Mouse (Mus musculus): ENCODE results near the gene Elob. TPM values are rescaled to one million over a fixed set of nuclear protein-coding genes. Genes with fewer than 3 reads are reported as not detected.
A peak's percentile ranks its signal among the peaks of the same experiment; 100 is the strongest.

Gene Elob
- polyA plus RNA-seq, 1 experiment from 2014 or later = 1,257 TPM

- Histone ChIP-seq H3K4me1 (replicated peaks) (peaks cover 24% of the 10 kb centered on the region), H3K9ac (no peak overlapping the region), H3K27me3 (no peaks in the 10 kb centered on the region), H3K4me3 (no peak overlapping the region), H3K27ac (replicated peaks) (no peak overlapping the region), H3K4me2 (no peak overlapping the region), H3K36me3 (0 out of 2 replicates have a peak, but pooled peaks cover 3% of the 10 kb centered on the region), H3K9me3 (no peaks in the 10 kb centered on the region)
- 97% methylated on average over 8 of the region's 8 CpGs for WGBS
- ATAC-seq (ENCODE audit: low FRiP score, low read depth) = no peak
Observed at GRCm38 (mm10) chr17:23795323-23795722, 33.6 kb downstream of the Elob start.

DNA sequence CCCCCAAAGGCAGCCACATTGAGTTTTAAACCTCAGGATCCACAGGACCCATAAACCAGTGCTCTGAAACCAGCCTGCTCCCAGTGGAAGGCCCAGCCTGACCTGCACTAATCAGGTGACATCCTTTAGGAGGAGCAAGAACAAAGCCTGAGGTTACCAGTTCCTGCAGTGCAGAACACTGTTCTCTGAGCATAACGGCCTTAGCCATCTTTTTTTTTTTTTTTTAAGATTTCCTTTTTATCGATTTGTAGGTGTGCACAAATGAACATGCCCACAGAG, 37.9 kb downstream of the Elob start:
- 48% methylated on average over 2 of the region's 2 CpGs for WGBS
- Histone ChIP-seq H3K9ac (peak overlapping the region; percentile 77), H3K4me2 (peak overlapping the region; percentile 75), H3K27me3 (no peaks in the 10 kb centered on the region), H3K27ac (replicated peaks) (peak overlapping the region; percentile 92), H3K9me3 (no peaks in the 10 kb centered on the region), H3K4me3 (peak overlapping the region; percentile 47), H3K36me3 (no peaks in the 10 kb centered on the region), H3K4me1 (replicated peaks) (peaks cover 37% of the 10 kb centered on the region)
- no peak for ATAC-seq (ENCODE audit: low FRiP score, low read depth)

DNA sequence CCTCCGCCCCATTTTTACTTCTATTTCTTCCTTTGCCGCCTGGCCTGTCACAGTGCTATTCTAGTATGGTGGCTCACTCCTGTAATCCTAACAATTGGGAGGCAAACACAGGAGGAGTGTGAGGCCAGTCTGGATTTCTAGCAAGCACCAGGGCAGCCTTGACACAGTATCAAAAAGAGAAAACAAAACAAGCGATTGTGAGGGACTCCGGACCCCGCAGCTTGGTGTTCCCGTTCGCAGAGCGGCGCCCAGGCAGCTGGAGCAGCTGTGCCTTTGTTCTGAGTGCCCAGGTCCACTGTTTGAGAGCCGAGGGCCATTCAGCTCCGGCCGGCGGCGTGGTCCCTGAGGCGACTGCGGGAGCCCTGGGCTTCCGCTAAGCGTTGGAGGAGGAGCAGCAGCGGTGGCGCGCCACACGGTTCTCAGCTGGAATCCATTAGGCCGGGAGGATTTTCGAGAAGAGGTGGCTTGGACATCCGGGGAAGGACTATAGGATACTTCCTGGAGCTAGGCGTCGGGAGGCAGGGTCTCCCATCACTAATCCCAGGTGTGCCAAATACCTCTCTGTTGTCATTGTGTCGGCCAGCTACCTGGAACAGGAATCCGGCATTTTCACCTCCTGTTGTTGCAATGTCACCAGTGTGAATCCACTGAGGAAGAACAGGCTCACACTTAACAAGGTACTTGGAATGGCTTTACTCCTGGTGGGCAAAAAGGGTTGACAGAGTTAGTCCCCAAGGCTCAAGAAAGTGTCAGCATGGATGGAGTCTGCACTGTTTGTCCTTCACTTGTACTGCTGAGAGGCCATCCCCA, 38.5 kb downstream of the Elob start, which contains the start of gene Srrm2:
Srrm2 (plus strand) TSS at position 264 of the 810 bp plus-strand sequence.
- Histone ChIP-seq H3K27me3 (no peaks in the 10 kb centered on the region), H3K9ac (peak within 1 kb of the TSS; percentile 77), H3K4me3 (peak within 1 kb of the TSS; percentile 47), H3K4me1 (replicated peaks) (peaks cover 37% of the 10 kb centered on the region), H3K36me3 (no peaks in the 10 kb centered on the region), H3K9me3 (no peaks in the 10 kb centered on the region), H3K4me2 (peak within 1 kb of the TSS; percentile 75), H3K27ac (replicated peaks) (peak within 1 kb of the TSS; percentile 92)
- WGBS = 2% methylated on average over 29 of the region's 29 CpGs
- ATAC-seq (ENCODE audit: low FRiP score, low read depth) = peak; percentile 13; the same call in 1 of the 2 replicates

DNA sequence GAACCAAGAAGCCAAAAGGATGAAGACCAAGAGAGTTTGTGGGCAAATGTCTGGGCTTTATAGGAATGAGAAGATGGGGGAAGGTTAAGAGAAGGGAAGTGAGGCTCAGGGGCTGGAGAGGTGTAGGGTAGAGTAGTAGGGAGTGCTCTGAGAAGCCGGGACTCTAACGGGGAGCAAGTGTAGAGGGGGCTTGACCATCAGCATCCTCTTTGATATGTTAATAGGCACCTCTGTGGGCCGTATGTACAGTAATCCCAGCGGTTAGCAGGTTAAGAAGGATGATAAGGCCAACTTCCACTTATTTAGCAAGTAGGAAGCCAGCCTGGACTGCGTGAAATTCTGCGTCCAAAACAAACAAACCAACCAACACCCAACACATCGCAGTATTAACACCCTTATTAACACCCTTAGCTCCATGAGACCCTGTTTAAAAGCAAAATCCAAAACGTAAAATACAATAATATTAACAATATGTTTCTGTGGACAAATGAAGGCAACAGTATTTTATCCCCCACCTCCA, 39.1 kb downstream of the Elob start:
- H3K27ac ChIP-seq (replicated peaks) = peak overlapping the region; percentile 92
- peaks cover 44% of the 10 kb centered on the region for H3K4me1 ChIP-seq (replicated peaks)
- peak overlapping the region; percentile 47 for H3K4me3 ChIP-seq
- H3K9ac ChIP-seq = peak overlapping the region; percentile 77
- peak overlapping the region; percentile 75 for H3K4me2 ChIP-seq
- WGBS = 15% methylated on average over 8 of the region's 8 CpGs
- H3K27me3 ChIP-seq = no peaks in the 10 kb centered on the region
- H3K9me3 ChIP-seq = no peaks in the 10 kb centered on the region
- no peak for ATAC-seq (ENCODE audit: low FRiP score, low read depth)
- H3K36me3 ChIP-seq = no peaks in the 10 kb centered on the region

- peaks cover 44% of the 10 kb centered on the region for H3K4me1 ChIP-seq (replicated peaks)
- WGBS = 93% methylated on average over 4 of the region's 4 CpGs
- no peaks in the 10 kb centered on the region for H3K27me3 ChIP-seq
- no peak for ATAC-seq (ENCODE audit: low FRiP score, low read depth)
- no peak overlapping the region for H3K4me2 ChIP-seq
- H3K9me3 ChIP-seq = no peaks in the 10 kb centered on the region
- H3K4me3 ChIP-seq = no peak overlapping the region
- no peak overlapping the region for H3K9ac ChIP-seq
- H3K36me3 ChIP-seq = no peaks in the 10 kb centered on the region
- H3K27ac ChIP-seq (replicated peaks) = no peak overlapping the region
Observed at GRCm38 (mm10) chr17:23788973-23789372, 40.0 kb downstream of the Elob start.

DNA sequence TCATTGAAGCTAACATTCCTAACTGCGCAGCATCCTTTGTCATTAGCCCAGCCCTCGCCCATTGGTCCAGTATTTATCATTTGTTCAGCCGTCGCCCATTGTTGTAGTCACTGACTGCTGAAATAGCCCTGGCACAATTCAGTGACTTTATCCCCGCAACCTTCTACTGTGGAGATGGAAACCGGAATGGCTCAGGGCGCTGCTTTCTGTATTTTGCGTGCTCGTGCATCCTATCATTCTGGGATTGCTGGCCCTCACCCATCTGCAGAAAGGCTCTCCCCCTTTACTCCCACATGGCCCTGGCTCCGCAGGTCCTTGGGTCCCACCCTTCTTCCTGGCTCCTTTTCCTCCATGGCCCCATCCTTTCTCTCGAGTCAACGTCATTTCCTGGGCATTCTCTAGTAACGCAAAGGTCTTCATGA, 42.4 kb downstream of the Elob start:
- peak; percentile 74 for ATAC-seq (ENCODE audit: low FRiP score, low read depth)
- no peaks in the 10 kb centered on the region for H3K36me3 ChIP-seq
- H3K27ac ChIP-seq (replicated peaks) = peak overlapping the region; percentile 95
- peak overlapping the region; percentile 82 for H3K9ac ChIP-seq
- no peaks in the 10 kb centered on the region for H3K27me3 ChIP-seq
- no peaks in the 10 kb centered on the region for H3K9me3 ChIP-seq
- H3K4me2 ChIP-seq = peak overlapping the region; percentile 75
- peaks cover 31% of the 10 kb centered on the region for H3K4me1 ChIP-seq (replicated peaks)
- H3K4me3 ChIP-seq = peak overlapping the region; percentile 77
- 7% methylated on average over 13 of the region's 13 CpGs for WGBS

- 2% methylated on average over 43 of the region's 43 CpGs for WGBS
- Histone ChIP-seq H3K4me2 (peak within 1 kb of the TSS; percentile 75), H3K9ac (peak within 1 kb of the TSS; percentile 82), H3K36me3 (no peaks in the 10 kb centered on the region), H3K9me3 (no peaks in the 10 kb centered on the region), H3K4me1 (replicated peaks) (peaks cover 25% of the 10 kb centered on the region), H3K27ac (replicated peaks) (peak within 1 kb of the TSS; percentile 95), H3K27me3 (no peaks in the 10 kb centered on the region), H3K4me3 (peak within 1 kb of the TSS; percentile 77)
- peak; percentile 93 for ATAC-seq (ENCODE audit: low FRiP score, low read depth)
Observed at GRCm38 (mm10) chr17:23785561-23786471, 43.1 kb downstream of the Elob start, which contains the start of gene Flywch2. Gene Flywch2 (minus strand): TSS chr17:23786081.

- no peak for ATAC-seq (ENCODE audit: low FRiP score, low read depth)
Observed at GRCm38 (mm10) chr17:23783352-23783751, 45.6 kb downstream of the Elob start.

DNA sequence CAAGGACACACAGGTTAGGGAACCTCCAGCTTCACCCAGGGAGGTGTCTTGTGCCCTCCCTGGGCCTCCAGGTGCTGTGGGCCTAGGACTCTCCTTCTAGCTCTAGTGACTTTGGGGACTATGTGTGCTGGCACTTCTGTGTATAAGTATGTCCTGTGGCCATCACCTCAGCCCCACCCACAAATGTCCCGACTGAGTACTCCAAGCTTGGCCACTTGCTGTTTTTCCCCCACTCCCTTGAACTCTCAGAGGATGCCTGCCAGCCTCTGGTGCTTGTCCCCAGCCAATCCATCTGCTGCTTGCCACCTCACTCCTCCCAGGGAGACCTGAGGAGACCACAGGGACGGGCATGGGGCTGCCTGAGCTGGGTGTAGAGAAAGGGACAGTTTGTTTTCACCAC, 50.5 kb downstream of the Elob start:
- no peak overlapping the region for H3K9ac ChIP-seq
- no peak overlapping the region for H3K4me2 ChIP-seq
- WGBS = 74% methylated on average over 2 of the region's 2 CpGs
- no peak for ATAC-seq (ENCODE audit: low FRiP score, low read depth)
- H3K4me1 ChIP-seq (replicated peaks) = peaks cover 7% of the 10 kb centered on the region; the same call in 1 of the 2 replicates
- no peaks in the 10 kb centered on the region for H3K27me3 ChIP-seq
- no peaks in the 10 kb centered on the region for H3K9me3 ChIP-seq
- no peaks in the 10 kb centered on the region for H3K36me3 ChIP-seq
- no peak overlapping the region for H3K4me3 ChIP-seq
- H3K27ac ChIP-seq (replicated peaks) = no peak overlapping the region

More at GRCm38 (mm10) chr17:23783352-23783751, 45.6 kb downstream of the Elob start:
- H3K36me3 ChIP-seq = no peaks in the 10 kb centered on the region
- peaks cover 11% of the 10 kb centered on the region for H3K4me1 ChIP-seq (replicated peaks)
- no peak overlapping the region for H3K27ac ChIP-seq (replicated peaks)
- no peaks in the 10 kb centered on the region for H3K27me3 ChIP-seq
- no peak overlapping the region for H3K4me2 ChIP-seq
- H3K9ac ChIP-seq = no peak overlapping the region
- no peak overlapping the region for H3K4me3 ChIP-seq
- no peaks in the 10 kb centered on the region for H3K9me3 ChIP-seq

DNA sequence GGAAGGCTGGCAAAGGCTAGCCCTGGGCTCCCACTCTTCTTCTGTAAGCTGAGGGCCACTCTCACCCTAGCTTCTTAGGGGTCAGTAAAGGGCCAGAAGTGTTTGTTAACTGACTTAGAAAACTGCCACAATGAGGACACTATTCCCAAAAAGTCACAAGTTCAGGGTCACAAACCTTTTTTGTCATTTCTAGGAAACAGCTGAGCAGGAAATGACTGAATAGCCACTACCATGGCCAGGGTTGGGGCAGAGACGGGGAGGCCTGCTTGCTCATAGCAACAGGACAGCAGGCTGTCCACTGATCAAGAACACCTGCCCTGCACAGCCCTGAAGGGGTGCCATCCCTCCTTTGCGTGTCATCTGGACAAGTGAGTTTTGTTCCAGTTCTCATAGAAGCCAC, 51.8 kb downstream of the Elob start:
- H3K9me3 ChIP-seq = no peaks in the 10 kb centered on the region
- no peaks in the 10 kb centered on the region for H3K27me3 ChIP-seq
- H3K27ac ChIP-seq (replicated peaks) = no peak overlapping the region
- H3K4me1 ChIP-seq (replicated peaks) = peaks cover 8% of the 10 kb centered on the region; the same call in 1 of the 2 replicates
- ATAC-seq (ENCODE audit: low FRiP score, low read depth) = no peak
- no peak overlapping the region for H3K4me2 ChIP-seq
- WGBS = 91% methylated on average over 2 of the region's 2 CpGs
- no peaks in the 10 kb centered on the region for H3K36me3 ChIP-seq
- H3K9ac ChIP-seq = no peak overlapping the region
- H3K4me3 ChIP-seq = no peak overlapping the region

- no peak overlapping the region for H3K9ac ChIP-seq
- H3K4me1 ChIP-seq (replicated peaks) = peaks cover 13% of the 10 kb centered on the region; the same call in 1 of the 2 replicates
- no peaks in the 10 kb centered on the region for H3K36me3 ChIP-seq
- no peak for ATAC-seq (ENCODE audit: low FRiP score, low read depth)
- H3K27ac ChIP-seq (replicated peaks) = no peak overlapping the region
- no peak overlapping the region for H3K4me3 ChIP-seq
- H3K9me3 ChIP-seq = no peaks in the 10 kb centered on the region
- no peaks in the 10 kb centered on the region for H3K27me3 ChIP-seq
- no peak overlapping the region for H3K4me2 ChIP-seq
- 78% methylated on average over 10 of the region's 10 CpGs for WGBS
Observed at GRCm38 (mm10) chr17:23776216-23776615, 52.7 kb downstream of the Elob start.
